Mouse (Mus musculus) heart, embryonic 12.5 days (tissue): ENCODE data around the gene D5Ertd577e. TPM values are rescaled to one million over a fixed set of nuclear protein-coding genes. Genes with fewer than 3 reads are reported as not detected.
"Not testable (repeated sequence)": the region's sequence is repeated elsewhere in the genome, so short reads cannot be mapped to it uniquely, and the experiment has no call there.

Experiments used
- ATAC-seq: fragments of 200-750 bp; cut with Nextera tagmentation; 2 replicates; pipeline ENCODE4 v1.8.0; 2017; ENCODE audit warnings: moderate TSS enrichment, moderate library complexity; ENCODE audit not compliant: insufficient number of reproducible peaks, low FRiP score
- H3K27ac ChIP-seq: fragments of 300-500 bp; sonication (generic); 2 replicates; pipeline ENCODE4 v1.5.1; 2016; ENCODE audit warnings: mild to moderate bottlenecking, moderate library complexity; ENCODE audit not compliant: poor library complexity, severe bottlenecking
- H3K27me3 ChIP-seq: fragments of 300-500 bp; sonication (generic); replicated peaks from 2 replicates; pipeline ENCODE4 v1.6.1; 2016; ENCODE audit warnings: mild to moderate bottlenecking, moderate library complexity
- H3K36me3 ChIP-seq: fragments of 300-500 bp; sonication (generic); 2 replicates; pipeline ENCODE4 v1.6.1; 2016; ENCODE audit warnings: mild to moderate bottlenecking, moderate library complexity
- H3K4me1 ChIP-seq: fragments of 300-500 bp; sonication (generic); replicated peaks from 2 replicates; pipeline ENCODE4 v1.6.1; 2016; ENCODE audit warnings: mild to moderate bottlenecking
- H3K4me2 ChIP-seq: fragments of 300-500 bp; sonication (generic); 2 replicates; pipeline ENCODE4 v1.6.1; 2016; ENCODE audit warnings: mild to moderate bottlenecking, moderate library complexity
- H3K4me3 ChIP-seq: fragments of 300-500 bp; sonication (generic); 2 replicates; pipeline ENCODE4 v1.5.1; 2016; ENCODE audit warnings: mild to moderate bottlenecking
- H3K9ac ChIP-seq: fragments of 300-500 bp; sonication (generic); 2 replicates; pipeline ENCODE4 v1.6.1; 2016; ENCODE audit warnings: mild to moderate bottlenecking, moderate library complexity
- H3K9me3 ChIP-seq: fragments of 300-500 bp; sonication (generic); replicated peaks from 2 replicates; pipeline ENCODE4 v1.6.1; 2016; ENCODE audit warnings: mild to moderate bottlenecking, moderate library complexity
- WGBS: fragments of 180-500 bp; shearing (Covaris S2); methylation state at CpG from one replicate; pipeline ENCODE4 v1.1.7; 2016; 5-methylcytosine and 5-hydroxymethylcytosine counted together
- polyA plus RNA-seq: library from polyadenylated mRNA; unstranded; fragments of >200 nt; fragmentation: Nextera tagmentation; extraction: Ambion mirVana; gene quantifications from 2 replicates; pipeline ENCODE4 v1.2.1, GENCODE M21; 2016

The D5Ertd577e gene
- polyA plus RNA-seq: not detected in 2 replicates

GRCm38 (mm10) chr5:95456506-95456905 lies at the start of gene D5Ertd577e:
Gene D5Ertd577e, plus strand, starts transcription at chr5:95456806.
- H3K27ac ChIP-seq, H3K9me3 ChIP-seq, H3K4me1 ChIP-seq, H3K27me3 ChIP-seq, H3K4me2 ChIP-seq, H3K4me3 ChIP-seq, H3K36me3 ChIP-seq, ATAC-seq, H3K9ac ChIP-seq: not testable (repeated sequence)
- WGBS: 26% methylated on average over 1 of the region's 1 CpGs

- not testable (repeated sequence) for H3K9me3 ChIP-seq, H3K27ac ChIP-seq, H3K27me3 ChIP-seq, H3K4me2 ChIP-seq, ATAC-seq, H3K9ac ChIP-seq, H3K36me3 ChIP-seq, H3K4me1 ChIP-seq, H3K4me3 ChIP-seq
Observed at GRCm38 (mm10) chr5:95510458-95510857, 53.9 kb downstream of the D5Ertd577e start, which contains the start of gene Gm3286. Gene Gm3286, plus strand, starts transcription at chr5:95510758.

Other genes starting within 250 kb of the D5Ertd577e start
- not detected in 2 replicates for gene Gm10424, start 184.0 kb upstream of the D5Ertd577e start, polyA plus RNA-seq
- not detected in 2 replicates for gene Gm3259, start 150.9 kb upstream of the D5Ertd577e start, polyA plus RNA-seq
- gene Gm3286, start 54.0 kb downstream of the D5Ertd577e start, polyA plus RNA-seq: not detected in 2 replicates
- gene Gm7971, start 138.1 kb downstream of the D5Ertd577e start, polyA plus RNA-seq: not detected in 2 replicates